Mouse (Mus musculus) stomach, embryonic 16.5 days (tissue): ENCODE results near the gene Amer3. TPM values are rescaled to one million over a fixed set of nuclear protein-coding genes. Genes with fewer than 3 reads are reported as not detected.

ENCODE experiments used
- polyA plus RNA-seq: library from polyadenylated mRNA; unstranded; fragments of >200 nt; fragmentation: Nextera tagmentation; extraction: Ambion mirVana; gene quantifications from 2 replicates; pipeline ENCODE4 v1.2.1, GENCODE M21; 2015

Amer3 gene
- polyA plus RNA-seq, 1 experiment from 2014 or later: 0.76 TPM

Other genes starting within 250 kb of the Amer3 start
- gene Ccdc115, start 140.0 kb upstream of the Amer3 start, polyA plus RNA-seq: 52.6 and 55.0 TPM in 2 replicates
- gene Imp4, start 139.8 kb upstream of the Amer3 start, polyA plus RNA-seq: 74.1 and 86.2 TPM in 2 replicates
- 23.7 and 27.5 TPM in 2 replicates for gene Ptpn18, start 119.9 kb upstream of the Amer3 start, polyA plus RNA-seq
- gene Prss39, start 81.2 kb upstream of the Amer3 start, polyA plus RNA-seq: not detected in 2 replicates
- 0.43 and 0.59 TPM in 2 replicates for gene Cfc1, start 44.0 kb upstream of the Amer3 start, polyA plus RNA-seq
- gene Prss40, start 18.7 kb upstream of the Amer3 start, polyA plus RNA-seq: not detected in 2 replicates